Mouse (Mus musculus): ENCODE measurements around the gene Slc6a19.

- no peak for TF ChIP-seq POLR2A (IDR thresholded peaks at IDR 0.05; ENCODE audit: low read depth, low read length)
- no peak for TF ChIP-seq CTCF (IDR thresholded peaks at IDR 0.05; ENCODE audit: borderline replicate concordance, insufficient read depth, low read length)
These were observed 4.8 kb upstream of the Slc6a19 start for GRCm38 (mm10) chr13:73709491-73709890.

All from embryonic fibroblast, embryonic 13.5 days (primary cell).